Mouse (Mus musculus) ES-E14 (cell line): Measurements from ENCODE around the gene Hsdl2. TPM values are rescaled to one million over a fixed set of nuclear protein-coding genes. Genes with fewer than 3 reads are reported as not detected.
"Not testable (repeated sequence)": the region's sequence is repeated elsewhere in the genome, so short reads cannot be mapped to it uniquely, and the experiment has no call there.

ENCODE experiments used
- DNase-seq: peaks from one replicate; pipeline ENCODE4 v3.0.0-alpha.2; 2013; ENCODE audit warnings: low read depth, low spot score
- H3K27ac ChIP-seq: 2 replicates; pipeline ENCODE4 v1.5.1; 2012; ENCODE audit warnings: low read depth, mild to moderate bottlenecking, low read length, moderate library complexity, mixed read lengths; ENCODE audit not compliant: poor library complexity, insufficient read depth, severe bottlenecking
- H3K36me3 ChIP-seq: 2 replicates; pipeline ENCODE4 v1.6.1; 2012; ENCODE audit warnings: mild to moderate bottlenecking, low read length, moderate library complexity, mixed read lengths; ENCODE audit not compliant: control insufficient read depth, poor library complexity, insufficient read depth, severe bottlenecking
- H3K4me1 ChIP-seq, 2 experiments: fragments of 150-350 bp in 1 of 2; sonication (generic) in 1 of 2; 2 replicates each; pipeline ENCODE4 v1.6.1; 2012; ENCODE audit warnings: low read length in 2 of 2, mild to moderate bottlenecking in 1 of 2, mixed read lengths in 1 of 2; ENCODE audit not compliant: control insufficient read depth in 2 of 2, insufficient read depth in 2 of 2, poor library complexity in 1 of 2
- H3K4me3 ChIP-seq, 2 experiments: fragments of 150-350 bp in 1 of 2; sonication (generic) in 1 of 2; 2 replicates each; pipeline ENCODE4 v1.5.1; 2012; ENCODE audit warnings: low read length in 2 of 2, low read depth in 1 of 2, mild to moderate bottlenecking in 1 of 2, mixed read lengths in 1 of 2; ENCODE audit not compliant: insufficient read depth in 1 of 2, poor library complexity in 1 of 2, severe bottlenecking in 1 of 2
- H3K9ac ChIP-seq: 2 replicates; pipeline ENCODE4 v1.6.1; 2012; ENCODE audit warnings: low read depth, mild to moderate bottlenecking, low read length, mixed read lengths; ENCODE audit not compliant: poor library complexity, insufficient read depth, severe bottlenecking
- H3K9me3 ChIP-seq: fragments of 150-350 bp; sonication (generic); 2 replicates; pipeline ENCODE4 v1.6.1; 2012; ENCODE audit warnings: low read depth, mild to moderate bottlenecking, low read length; ENCODE audit not compliant: control insufficient read depth, insufficient read depth
- CHD2 ChIP-seq: IDR thresholded peaks from 2 replicates; pipeline ENCODE4 v1.6.1; 2014; ENCODE audit warnings: mild to moderate bottlenecking, low read depth, low read length, inconsistent platforms
- HCFC1 ChIP-seq: IDR thresholded peaks from 2 replicates; pipeline ENCODE4 v1.6.1; 2012; ENCODE audit warnings: low read length, inconsistent platforms, borderline replicate concordance; ENCODE audit not compliant: insufficient read depth
- MAFK ChIP-seq: IDR thresholded peaks from 2 replicates; pipeline ENCODE4 v1.6.1; 2014; ENCODE audit warnings: mild to moderate bottlenecking, low read depth, low read length, inconsistent platforms; ENCODE audit not compliant: insufficient read depth
- ZC3H11A ChIP-seq: IDR thresholded peaks from 2 replicates; pipeline ENCODE4 v1.6.1; 2012; ENCODE audit warnings: low read depth, mild to moderate bottlenecking, inconsistent platforms, low read length, borderline replicate concordance
- ZNF384 ChIP-seq: IDR thresholded peaks from 2 replicates; pipeline ENCODE4 v1.6.1; 2012; ENCODE audit warnings: low read depth, low read length, inconsistent platforms
- in situ Hi-C, 2 experiments: fragments of 600-800 bp; cut with MboI; formaldehyde crosslinking; loops; one replicate each; pipeline ENCODE4 v1.15.1; 2025; ENCODE audit warnings: low sequenced_read_pairs in 2 of 2, inconsistent platforms in 1 of 2; ENCODE audit not compliant: unreplicated experiment in 2 of 2
- total RNA-seq: library from RNA; depleted of rRNA; stranded (reverse); fragments of 300-350 nt; gene quantifications from 2 replicates; pipeline ENCODE4 v1.2.3, GENCODE M21; 2012

The Hsdl2 gene
- total RNA-seq, 1 experiment = 7.1 TPM

DNA sequence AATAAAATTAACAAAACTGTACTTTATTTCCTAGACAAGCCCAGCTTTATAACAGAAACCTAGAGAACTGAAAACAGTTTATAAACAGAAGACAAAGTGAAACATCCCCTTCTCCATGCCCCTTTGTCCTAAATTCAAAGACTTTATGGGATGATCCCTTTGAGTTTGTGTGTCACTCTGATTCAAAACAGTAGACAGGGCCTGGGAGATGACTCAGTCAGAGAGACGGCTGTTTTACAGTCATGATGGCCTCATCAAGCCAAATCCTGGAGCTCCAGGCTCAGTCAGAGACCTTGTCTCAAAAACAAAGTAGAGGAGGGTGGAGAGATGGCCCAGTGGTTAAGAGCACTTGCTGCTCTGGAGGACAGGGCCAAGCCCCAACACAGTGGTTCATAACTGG lies 29.5 kb upstream of the Hsdl2 start:
- DNase-seq = no peak
- in situ Hi-C loops = loop anchor here (25.0 kb wide), 2 partner anchors 190 to 465 kb away; no protein-coding TSS in a partner anchor
- Histone ChIP-seq H3K9ac (no peak overlapping the region), H3K36me3 (no peaks in the 10 kb centered on the region), H3K4me1 (peaks cover 0 to 6% of the 10 kb centered on the region in 2 experiments; a peak in 1 of 4 replicates), H3K27ac (no peak overlapping the region), H3K9me3 (no peaks in the 10 kb centered on the region), H3K4me3 (no peak overlapping the region)
- TF ChIP-seq ZC3H11A (no peak), MAFK (no peak), HCFC1 (no peak), CHD2 (no peak), ZNF384 (no peak)

DNA sequence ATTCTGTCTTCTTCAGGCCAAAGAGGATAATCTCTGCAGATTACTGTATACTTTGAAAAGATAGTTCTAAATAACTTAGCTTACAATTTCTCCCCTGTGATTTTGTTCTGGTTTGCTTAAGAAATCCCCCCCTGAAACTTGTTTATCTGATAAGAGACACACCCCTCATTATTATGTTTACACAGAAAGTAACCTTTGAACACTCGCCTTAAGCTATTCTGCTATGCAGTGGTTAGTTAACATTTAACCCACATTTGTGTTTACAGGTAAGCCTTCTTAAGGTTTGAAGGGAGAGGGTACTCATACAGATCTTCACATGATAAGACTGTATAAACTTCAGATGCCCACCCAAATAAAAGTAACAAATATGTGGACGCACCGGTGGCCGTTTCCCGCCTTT lies 28.5 kb upstream of the Hsdl2 start:
- H3K27ac ChIP-seq = no peak overlapping the region
- no peak for DNase-seq
- TF ChIP-seq CHD2 (no peak), HCFC1 (no peak), MAFK (no peak)
- no peaks in the 10 kb centered on the region for H3K9me3 ChIP-seq
- peaks cover 1 to 2% of the 10 kb centered on the region in 2 experiments; a peak in 2 of 4 replicates for H3K4me1 ChIP-seq
- no peak overlapping the region for H3K9ac ChIP-seq
- no peaks in the 10 kb centered on the region for H3K36me3 ChIP-seq
- in situ Hi-C loops = loop anchor here (25.0 kb wide), 2 partner anchors 191 to 466 kb away; no protein-coding TSS in a partner anchor
- no peak overlapping the region for H3K4me3 ChIP-seq

DNA sequence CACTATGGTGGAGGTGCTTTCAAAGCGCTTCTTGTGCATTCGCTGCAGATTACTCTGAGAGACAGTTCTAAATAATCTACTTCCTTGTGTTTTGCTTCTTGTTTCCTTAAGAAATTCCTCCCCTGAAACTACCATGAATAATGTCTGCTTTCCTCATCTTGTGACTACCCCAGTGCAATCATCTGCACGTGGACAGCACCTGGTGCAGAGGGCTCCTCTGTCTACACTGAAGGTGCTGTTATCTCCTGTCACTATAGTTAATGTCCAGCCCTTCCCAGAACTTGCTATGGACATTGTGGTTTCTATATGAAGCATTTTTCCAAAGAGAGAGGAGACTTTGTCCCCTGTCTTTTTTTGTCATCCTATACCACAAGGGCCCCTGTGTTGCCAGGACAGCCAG lies 27.8 kb upstream of the Hsdl2 start:
- no peak overlapping the region for H3K27ac ChIP-seq
- H3K4me3 ChIP-seq = no peak overlapping the region
- H3K36me3 ChIP-seq = no peaks in the 10 kb centered on the region
- TF ChIP-seq MAFK (no peak), ZNF384 (no peak), HCFC1 (no peak), ZC3H11A (no peak), CHD2 (no peak)
- in situ Hi-C loops = loop anchor here (25.0 kb wide), 2 partner anchors 191 to 466 kb away; no protein-coding TSS in a partner anchor
- H3K9me3 ChIP-seq = no peaks in the 10 kb centered on the region
- H3K4me1 ChIP-seq = peaks cover 0 to 3% of the 10 kb centered on the region in 2 experiments; a peak in 3 of 4 replicates
- DNase-seq = no peak
- H3K9ac ChIP-seq = no peak overlapping the region

GRCm38 (mm10) chr4:59555177-59555576 lies 26.2 kb upstream of the Hsdl2 start:
- DNase-seq = no peak
- no peak overlapping the region for H3K4me3 ChIP-seq
- H3K9ac ChIP-seq = no peak overlapping the region
- no peaks in the 10 kb centered on the region for H3K36me3 ChIP-seq
- no peak overlapping the region for H3K27ac ChIP-seq
- in situ Hi-C loops = loop anchor here (25.0 kb wide), 2 partner anchors 193 to 468 kb away; no protein-coding TSS in a partner anchor
- peaks cover 0 to 8% of the 10 kb centered on the region in 2 experiments; a peak in 3 of 4 replicates for H3K4me1 ChIP-seq
- no peak for TF ChIP-seq CHD2
- TF ChIP-seq MAFK = no peak
- TF ChIP-seq ZC3H11A = no peak
- TF ChIP-seq ZNF384 = no peak
- no peak for TF ChIP-seq HCFC1
- H3K9me3 ChIP-seq = no peaks in the 10 kb centered on the region

DNA sequence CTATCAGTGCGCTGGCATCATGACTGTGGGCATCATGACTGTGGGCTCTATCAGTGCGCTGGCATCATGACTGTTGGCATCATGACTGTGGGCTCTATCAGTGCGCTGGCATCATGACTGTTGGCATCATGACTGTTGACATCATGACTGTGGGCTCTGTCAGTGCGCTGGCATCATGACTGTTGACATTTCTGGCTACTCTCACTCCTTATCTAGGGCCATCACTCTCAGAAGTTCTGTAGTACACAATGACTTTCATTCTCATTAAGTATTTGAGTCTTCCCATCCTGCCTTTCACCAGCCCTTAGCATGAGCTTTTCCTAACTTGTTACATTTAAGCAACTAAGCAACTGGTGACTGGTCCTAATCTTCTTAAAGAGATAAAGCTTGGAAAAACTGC lies 24.0 kb upstream of the Hsdl2 start:
- not testable (repeated sequence) for H3K27ac ChIP-seq, DNase-seq, H3K36me3 ChIP-seq, H3K4me1 ChIP-seq, H3K9ac ChIP-seq, H3K9me3 ChIP-seq, H3K4me3 ChIP-seq
- in situ Hi-C loops = loop anchor here (25.0 kb wide), 2 partner anchors 195 to 470 kb away; no protein-coding TSS in a partner anchor
